Mouse (Mus musculus) neural tube, embryonic 12.5 days (tissue): ENCODE measurements around the gene Zfp58. TPM values are rescaled to one million over a fixed set of nuclear protein-coding genes. Genes with fewer than 3 reads are reported as not detected.
A peak's percentile ranks its signal among the peaks of the same experiment; 100 is the strongest.

ENCODE experiments used
- ATAC-seq: fragments of 200-750 bp; cut with Nextera tagmentation; 2 replicates; pipeline ENCODE4 v1.8.0; 2017; ENCODE audit warnings: low read depth, mild to moderate bottlenecking, moderate TSS enrichment, moderate library complexity; ENCODE audit not compliant: low FRiP score
- H3K27ac ChIP-seq: fragments of 300-500 bp; sonication (generic); 2 replicates; pipeline ENCODE4 v1.5.1; 2016
- H3K27me3 ChIP-seq: fragments of 300-500 bp; sonication (generic); replicated peaks from 2 replicates; pipeline ENCODE4 v1.6.1; 2016; ENCODE audit warnings: mild to moderate bottlenecking
- H3K36me3 ChIP-seq: fragments of 300-500 bp; sonication (generic); 2 replicates; pipeline ENCODE4 v1.6.1; 2016; ENCODE audit warnings: mild to moderate bottlenecking
- H3K4me1 ChIP-seq: fragments of 300-500 bp; sonication (generic); 2 replicates; pipeline ENCODE4 v1.6.1; 2016
- H3K4me2 ChIP-seq: fragments of 300-500 bp; sonication (generic); replicated peaks from 2 replicates; pipeline ENCODE4 v1.6.1; 2016; ENCODE audit warnings: mild to moderate bottlenecking
- H3K4me3 ChIP-seq: fragments of 300-500 bp; sonication (generic); 2 replicates; pipeline ENCODE4 v1.5.1; 2016
- H3K9ac ChIP-seq: fragments of 300-500 bp; sonication (generic); 2 replicates; pipeline ENCODE4 v1.6.1; 2016; ENCODE audit warnings: mild to moderate bottlenecking
- H3K9me3 ChIP-seq: fragments of 300-500 bp; sonication (generic); 2 replicates; pipeline ENCODE4 v1.6.1; 2016; ENCODE audit warnings: mild to moderate bottlenecking
- WGBS: fragments of 180-500 bp; shearing (Covaris S2); methylation state at CpG from one replicate; pipeline ENCODE4 v1.1.7; 2016; 5-methylcytosine and 5-hydroxymethylcytosine counted together
- polyA plus RNA-seq: library from polyadenylated mRNA; unstranded; fragments of >200 nt; fragmentation: Nextera tagmentation; extraction: Ambion mirVana; gene quantifications from 2 replicates; pipeline ENCODE4 v1.2.1, GENCODE M21; 2016

Gene Zfp58
- polyA plus RNA-seq, 1 experiment from 2014 or later: 14.7 TPM

DNA sequence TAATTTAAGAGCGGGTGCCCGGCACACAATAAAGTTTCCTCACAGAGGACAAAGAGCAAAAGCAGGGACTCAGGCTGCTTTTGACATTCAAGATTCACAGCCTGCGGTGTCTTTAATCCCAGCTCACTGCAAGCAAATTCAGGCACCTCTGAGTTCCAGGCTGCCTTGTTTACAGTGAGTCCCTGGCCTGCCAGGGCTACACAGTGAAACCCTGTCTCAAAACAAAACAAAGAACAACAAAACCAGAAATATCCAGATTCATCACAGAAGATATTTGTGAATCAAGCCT is 48.4 kb downstream of the Zfp58 start:
- Histone ChIP-seq H3K4me3 (peak overlapping the region; percentile 54), H3K9me3 (no peaks in the 10 kb centered on the region), H3K4me1 (peaks cover 11% of the 10 kb centered on the region; the same call in 1 of the 2 replicates), H3K4me2 (peak overlapping the region; percentile 75), H3K27ac (no peak overlapping the region), H3K9ac (peak overlapping the region; percentile 53; the same call in 1 of the 2 replicates), H3K27me3 (no peaks in the 10 kb centered on the region), H3K36me3 (peaks cover 3% of the 10 kb centered on the region; the same call in 1 of the 2 replicates)
- 9% methylated on average over 3 of the region's 3 CpGs for WGBS
- peak; percentile 31 for ATAC-seq

DNA sequence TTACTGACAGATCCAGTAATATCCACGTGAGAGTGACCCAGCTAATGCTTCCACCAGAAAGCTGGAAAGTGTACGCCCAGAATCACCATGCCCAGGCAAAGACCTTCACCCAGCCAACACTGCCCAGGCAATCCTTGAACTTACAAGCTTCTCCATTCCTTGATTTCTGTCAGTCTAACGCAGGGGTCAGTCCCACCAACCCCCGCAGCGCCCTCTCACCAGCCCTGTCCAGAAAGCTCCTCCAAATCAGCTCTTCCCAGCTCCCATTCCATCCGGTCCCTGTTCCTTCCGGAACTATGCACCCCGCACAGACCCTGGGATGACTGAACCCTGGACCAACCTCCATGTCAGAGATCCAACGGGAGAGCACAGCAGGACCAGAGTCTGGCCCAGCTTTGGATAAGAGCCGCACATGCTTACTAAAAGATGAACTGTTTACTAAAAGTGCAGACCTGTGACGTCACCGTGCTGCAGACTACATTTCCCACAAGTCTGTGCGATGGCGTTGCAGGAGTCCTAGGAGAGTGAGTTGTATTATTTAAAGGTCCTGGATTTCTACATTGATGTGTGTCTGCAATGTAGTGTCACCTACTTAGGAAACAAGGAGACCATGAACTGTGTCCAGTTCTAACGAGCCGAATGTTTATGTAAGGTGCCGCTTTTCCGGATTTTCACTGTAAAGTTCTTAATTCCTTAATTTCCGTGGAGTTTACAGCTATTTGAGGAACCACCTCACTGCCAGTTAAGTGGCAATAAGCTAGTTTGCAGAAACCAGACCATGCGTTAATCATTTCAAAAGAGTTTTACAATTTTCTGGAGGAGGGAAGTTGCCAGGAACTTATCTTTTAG is 49.0 kb downstream of the Zfp58 start, which contains the start of gene Zfp874a:
Gene Zfp874a (minus strand): TSS at position 453 of the 849 bp plus-strand sequence.
- Histone ChIP-seq H3K9me3 (0 out of 2 replicates have a peak, but pooled peaks cover 4% of the 10 kb centered on the region), H3K36me3 (peaks cover 6% of the 10 kb centered on the region; the same call in 1 of the 2 replicates), H3K27me3 (no peaks in the 10 kb centered on the region), H3K4me2 (peak within 1 kb of the TSS; percentile 75), H3K27ac (no peak within 1 kb of the TSS), H3K9ac (peak within 1 kb of the TSS; percentile 53), H3K4me3 (peak within 1 kb of the TSS; percentile 54), H3K4me1 (peaks cover 11% of the 10 kb centered on the region; the same call in 1 of the 2 replicates)
- WGBS: 2% methylated on average over 20 of the region's 20 CpGs
- ATAC-seq: peak; percentile 96

Other genes with a start within 250 kb of the Zfp58 start
- 3.4 and 3.8 TPM in 2 replicates for gene Zfp458, start 222.1 kb downstream of the Zfp58 start, polyA plus RNA-seq
- gene Zfp457, start 194.1 kb downstream of the Zfp58 start, polyA plus RNA-seq: 0.68 and 0.91 TPM in 2 replicates
- 1.7 and 2.0 TPM in 2 replicates for gene Zfp595, start 168.0 kb downstream of the Zfp58 start, polyA plus RNA-seq
- not detected in 2 replicates for gene Gm28044, start 140.0 kb downstream of the Zfp58 start, polyA plus RNA-seq
- 0.66 and 0.93 TPM in 2 replicates for gene Zfp953, start 139.9 kb downstream of the Zfp58 start, polyA plus RNA-seq
- gene Gm28041, start 124.8 kb downstream of the Zfp58 start, polyA plus RNA-seq: not detected in 2 replicates
- gene Zfp456, start 124.7 kb downstream of the Zfp58 start, polyA plus RNA-seq: 0.82 and 1.1 TPM in 2 replicates
- gene Zfp429, start 100.7 kb downstream of the Zfp58 start, polyA plus RNA-seq: 3.0 and 3.2 TPM in 2 replicates
- 0.52 TPM in 2 replicates for gene Zfp459, start 79.1 kb downstream of the Zfp58 start, polyA plus RNA-seq
- 6.7 and 7.0 TPM in 2 replicates for gene Zfp874a, start 48.9 kb downstream of the Zfp58 start, polyA plus RNA-seq
- gene Zfp874b, start 16.3 kb downstream of the Zfp58 start, polyA plus RNA-seq: 2.2 TPM in 2 replicates
- gene Gm26965, start 25.6 kb upstream of the Zfp58 start, polyA plus RNA-seq: not detected in 2 replicates
- 34.9 and 35.9 TPM in 2 replicates for gene Zfp87, start 25.6 kb upstream of the Zfp58 start, polyA plus RNA-seq
- gene Zfp748, start 53.3 kb upstream of the Zfp58 start, polyA plus RNA-seq: 15.5 and 16.6 TPM in 2 replicates
- gene Zfp729b, start 109.2 kb upstream of the Zfp58 start, polyA plus RNA-seq: 3.8 and 4.2 TPM in 2 replicates
- gene Gm49345, start 137.2 kb upstream of the Zfp58 start, polyA plus RNA-seq: 0.22 TPM in 1 of 2 replicates, not detected in the other
- 2.3 and 2.9 TPM in 2 replicates for gene Zfp729a, start 137.2 kb upstream of the Zfp58 start, polyA plus RNA-seq
- 16.2 and 17.1 TPM in 2 replicates for gene Zfp738, start 186.5 kb upstream of the Zfp58 start, polyA plus RNA-seq
- gene Zfp65, start 228.6 kb upstream of the Zfp58 start, polyA plus RNA-seq: 8.1 and 8.7 TPM in 2 replicates